Mouse (Mus musculus) forebrain, embryonic 13.5 days (tissue): ENCODE data around the gene Porcn. TPM values are rescaled to one million over a fixed set of nuclear protein-coding genes. Genes with fewer than 3 reads are reported as not detected.

Experiments
- ATAC-seq: fragments of 200-750 bp; cut with Nextera tagmentation; 2 replicates; pipeline ENCODE4 v1.8.0; 2017
- H3K27ac ChIP-seq: fragments of 300-500 bp; sonication (generic); 2 replicates; pipeline ENCODE4 v1.5.1; 2015; ENCODE audit warnings: inconsistent platforms, mild to moderate bottlenecking, moderate library complexity
- H3K27me3 ChIP-seq: fragments of 300-500 bp; sonication (generic); 2 replicates; pipeline ENCODE4 v1.6.1; 2015; ENCODE audit warnings: mild to moderate bottlenecking, inconsistent platforms
- H3K36me3 ChIP-seq: fragments of 300-500 bp; sonication (generic); 2 replicates; pipeline ENCODE4 v1.6.1; 2015; ENCODE audit warnings: mild to moderate bottlenecking, inconsistent platforms; ENCODE audit not compliant: poor library complexity, severe bottlenecking
- H3K4me1 ChIP-seq: fragments of 300-500 bp; sonication (generic); 2 replicates; pipeline ENCODE4 v1.6.1; 2015; ENCODE audit warnings: inconsistent platforms
- H3K4me2 ChIP-seq: fragments of 300-500 bp; sonication (generic); 2 replicates; pipeline ENCODE4 v1.6.1; 2015; ENCODE audit warnings: inconsistent platforms, mild to moderate bottlenecking, moderate library complexity
- H3K4me3 ChIP-seq: fragments of 300-500 bp; sonication (generic); 2 replicates; pipeline ENCODE4 v1.5.1; 2015; ENCODE audit warnings: mild to moderate bottlenecking, inconsistent platforms
- H3K9ac ChIP-seq: fragments of 300-500 bp; sonication (generic); 2 replicates; pipeline ENCODE4 v1.6.1; 2015; ENCODE audit warnings: mild to moderate bottlenecking, inconsistent platforms
- H3K9me3 ChIP-seq: fragments of 300-500 bp; sonication (generic); replicated peaks from 2 replicates; pipeline ENCODE4 v1.6.1; 2016; ENCODE audit warnings: inconsistent platforms
- WGBS: fragments of 180-500 bp; shearing (Covaris S2); methylation state at CpG from one replicate; pipeline ENCODE4 v1.1.7; 2015; 5-methylcytosine and 5-hydroxymethylcytosine counted together
- polyA plus RNA-seq: library from polyadenylated mRNA; unstranded; fragments of >200 nt; fragmentation: Nextera tagmentation; extraction: Ambion mirVana; gene quantifications from 2 replicates; pipeline ENCODE4 v1.2.1, GENCODE M21; 2015

The Porcn gene
- polyA plus RNA-seq, 1 experiment from 2014 or later = 29.1 TPM

GRCm38 (mm10) chrX:8204076-8204475, 2.2 kb downstream of the Porcn start:
- no peak overlapping the region for H3K4me3 ChIP-seq
- no peak overlapping the region for H3K27ac ChIP-seq
- H3K36me3 ChIP-seq = peaks cover 10% of the 10 kb centered on the region; the same call in 1 of the 2 replicates
- H3K9me3 ChIP-seq = no peaks in the 10 kb centered on the region
- 79% methylated on average over 10 of the region's 10 CpGs for WGBS
- no peak for ATAC-seq
- no peak overlapping the region for H3K9ac ChIP-seq
- no peaks in the 10 kb centered on the region for H3K27me3 ChIP-seq
- H3K4me1 ChIP-seq = peaks cover 7% of the 10 kb centered on the region
- H3K4me2 ChIP-seq = no peak overlapping the region

GRCm38 (mm10) chrX:8203105-8203504, 3.2 kb downstream of the Porcn start:
- no peak overlapping the region for H3K4me3 ChIP-seq
- H3K9ac ChIP-seq = no peak overlapping the region
- no peak overlapping the region for H3K27ac ChIP-seq
- no peak overlapping the region for H3K4me2 ChIP-seq
- peaks cover 16% of the 10 kb centered on the region; the same call in 1 of the 2 replicates for H3K36me3 ChIP-seq
- WGBS = 91% methylated on average over 12 of the region's 14 CpGs
- ATAC-seq = no peak
- H3K27me3 ChIP-seq = no peaks in the 10 kb centered on the region
- peaks cover 7% of the 10 kb centered on the region for H3K4me1 ChIP-seq
- H3K9me3 ChIP-seq = no peaks in the 10 kb centered on the region

DNA sequence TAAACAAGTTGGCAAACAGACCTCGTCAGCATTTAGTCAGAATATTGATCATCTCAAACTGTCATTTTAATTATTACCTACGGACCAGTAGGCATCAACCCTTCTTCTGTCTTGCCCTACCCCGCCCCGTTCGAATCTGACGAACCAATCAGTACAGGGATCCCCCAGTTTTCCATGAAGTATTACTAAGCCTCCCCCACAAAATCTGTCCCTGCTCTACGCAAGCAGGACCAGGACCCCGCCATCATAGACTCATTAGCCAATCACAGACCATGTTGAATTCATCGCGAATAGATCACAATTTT, 13.0 kb downstream of the Porcn start, which contains the start of gene Ebp:
TSS of gene Ebp (minus strand) at position 94 of the 305 bp plus-strand sequence.
- Histone ChIP-seq H3K27me3 (no peaks in the 10 kb centered on the region), H3K9ac (peak within 1 kb of the TSS; percentile 68), H3K4me1 (no peaks in the 10 kb centered on the region), H3K4me2 (peak within 1 kb of the TSS; percentile 61), H3K27ac (peak within 1 kb of the TSS; percentile 51; the same call in 1 of the 2 replicates), H3K9me3 (no peaks in the 10 kb centered on the region), H3K4me3 (peak within 1 kb of the TSS; percentile 48), H3K36me3 (no peaks in the 10 kb centered on the region)
- peak; percentile 61 for ATAC-seq
- WGBS = 27% methylated on average over 10 of the region's 10 CpGs

DNA sequence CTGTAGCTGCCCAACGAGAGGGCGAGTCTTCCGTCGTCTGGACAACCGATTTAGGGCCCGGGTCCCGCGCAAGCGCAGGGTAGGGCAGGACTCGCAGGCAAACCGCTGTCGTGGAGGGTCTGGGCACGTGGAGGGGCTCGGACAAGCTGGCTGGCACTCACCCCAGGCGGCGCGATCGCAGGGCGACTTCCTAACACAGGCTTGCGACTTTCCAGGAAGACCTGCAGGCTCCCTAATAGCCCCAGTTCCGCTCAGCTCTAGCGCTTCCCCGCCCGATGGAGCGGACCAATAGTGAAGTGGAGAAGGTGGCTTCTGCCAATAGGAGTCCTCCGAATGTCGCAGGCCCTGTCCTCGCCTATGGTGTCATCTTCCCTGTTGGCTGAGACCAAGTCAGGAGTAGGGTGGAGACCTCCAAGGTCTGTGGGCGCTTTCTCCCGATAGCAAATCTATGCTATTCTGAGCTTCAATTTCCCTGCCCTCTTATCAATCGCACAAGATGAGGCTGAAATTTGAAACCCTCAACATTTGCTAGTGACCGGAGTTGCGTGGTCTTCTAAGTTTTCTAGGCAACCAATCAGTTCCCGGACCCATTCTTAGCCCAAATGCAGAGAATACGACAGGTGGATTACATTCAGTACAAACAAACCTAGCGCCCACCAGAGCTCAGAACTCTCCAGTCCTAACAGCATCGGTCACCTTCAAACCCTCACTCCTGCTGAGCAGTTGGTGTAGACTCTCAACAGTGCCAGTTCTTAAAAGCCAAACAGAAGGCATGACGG, 13.5 kb downstream of the Porcn start:
- Histone ChIP-seq H3K27me3 (no peaks in the 10 kb centered on the region), H3K9me3 (no peaks in the 10 kb centered on the region), H3K4me3 (peak overlapping the region; percentile 48), H3K27ac (peak overlapping the region; percentile 51; the same call in 1 of the 2 replicates), H3K4me1 (no peaks in the 10 kb centered on the region), H3K4me2 (peak overlapping the region; percentile 61), H3K36me3 (no peaks in the 10 kb centered on the region), H3K9ac (peak overlapping the region; percentile 68)
- WGBS = 16% methylated on average over 38 of the region's 38 CpGs
- peak; percentile 97 for ATAC-seq

GRCm38 (mm10) chrX:8192126-8192639, 14.1 kb downstream of the Porcn start:
- no peaks in the 10 kb centered on the region for H3K36me3 ChIP-seq
- 14% methylated on average over 13 of the region's 13 CpGs for WGBS

DNA sequence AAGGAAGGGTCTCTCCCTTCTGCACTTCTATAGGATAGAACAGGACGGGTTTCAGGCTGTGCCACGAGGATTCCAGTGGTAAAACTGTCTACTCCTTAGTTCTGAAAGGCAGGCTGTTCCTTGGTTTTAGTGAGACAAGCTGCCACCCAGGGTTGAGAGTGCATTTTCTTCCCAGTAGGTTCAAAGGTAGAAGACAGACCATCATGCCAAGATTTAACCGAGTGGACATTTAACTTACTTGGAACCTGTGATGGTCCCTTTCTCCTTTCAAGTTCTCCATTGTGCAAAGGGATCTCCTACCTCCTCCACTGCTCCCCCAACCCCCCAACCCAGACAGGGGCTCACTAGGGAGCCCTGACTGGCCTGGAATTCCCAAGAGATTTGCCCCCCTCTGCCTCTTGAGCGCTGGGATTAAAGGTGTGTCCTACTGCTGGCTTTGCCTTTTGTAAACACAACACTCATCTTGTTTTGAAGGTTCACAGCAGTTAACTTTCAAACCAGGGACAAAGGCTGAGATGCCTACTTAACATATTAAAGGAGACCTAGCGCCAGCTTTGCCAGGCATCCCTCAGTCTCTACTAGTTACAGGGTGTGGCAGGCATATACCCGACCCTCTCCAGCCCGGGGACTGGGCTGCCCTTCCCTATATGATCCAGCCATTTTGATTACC, 23.3 kb downstream of the Porcn start:
- Histone ChIP-seq H3K27ac (no peak overlapping the region), H3K4me2 (no peak overlapping the region), H3K27me3 (no peaks in the 10 kb centered on the region), H3K4me1 (no peaks in the 10 kb centered on the region), H3K36me3 (0 out of 2 replicates have a peak, but pooled peaks cover 3% of the 10 kb centered on the region), H3K4me3 (no peak overlapping the region), H3K9ac (no peak overlapping the region), H3K9me3 (no peaks in the 10 kb centered on the region)
- ATAC-seq = no peak
- WGBS = 24% methylated on average over 7 of the region's 7 CpGs

More at GRCm38 (mm10) chrX:8192126-8192639, 14.1 kb downstream of the Porcn start:
- Histone ChIP-seq H3K9me3 (no peaks in the 10 kb centered on the region), H3K9ac (peak overlapping the region; percentile 68), H3K4me1 (no peaks in the 10 kb centered on the region), H3K4me3 (peak overlapping the region; percentile 48), H3K4me2 (peak overlapping the region; percentile 61), H3K27me3 (no peaks in the 10 kb centered on the region), H3K27ac (peak overlapping the region; percentile 51; the same call in 1 of the 2 replicates)
- ATAC-seq = no peak

DNA sequence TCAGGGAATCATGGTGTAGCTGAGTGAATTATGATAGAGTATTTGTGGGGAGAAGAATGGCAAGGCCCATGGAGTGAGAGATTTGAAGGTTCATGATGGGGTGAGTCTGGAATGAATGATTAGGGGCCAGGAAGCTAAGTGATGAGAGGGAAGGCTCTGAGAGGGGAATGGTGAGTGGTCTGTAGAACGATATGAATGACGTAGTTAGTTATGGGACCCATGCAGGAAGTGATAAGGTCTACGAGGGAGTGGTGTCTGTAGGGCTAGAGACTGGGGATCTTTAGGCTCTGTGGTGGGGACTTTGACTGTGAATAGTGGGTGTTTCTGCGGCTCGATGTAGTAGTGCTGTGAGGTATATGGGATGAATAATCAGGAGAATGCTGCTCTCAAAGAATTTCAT, 26.7 kb downstream of the Porcn start:
- H3K9ac ChIP-seq = no peak overlapping the region
- H3K4me1 ChIP-seq = peaks cover 4% of the 10 kb centered on the region
- no peak overlapping the region for H3K27ac ChIP-seq
- H3K27me3 ChIP-seq = no peaks in the 10 kb centered on the region
- WGBS = 90% methylated on average over 5 of the region's 5 CpGs
- no peaks in the 10 kb centered on the region for H3K9me3 ChIP-seq
- no peak overlapping the region for H3K4me3 ChIP-seq
- H3K36me3 ChIP-seq = no peaks in the 10 kb centered on the region
- no peak overlapping the region for H3K4me2 ChIP-seq
- no peak for ATAC-seq

DNA sequence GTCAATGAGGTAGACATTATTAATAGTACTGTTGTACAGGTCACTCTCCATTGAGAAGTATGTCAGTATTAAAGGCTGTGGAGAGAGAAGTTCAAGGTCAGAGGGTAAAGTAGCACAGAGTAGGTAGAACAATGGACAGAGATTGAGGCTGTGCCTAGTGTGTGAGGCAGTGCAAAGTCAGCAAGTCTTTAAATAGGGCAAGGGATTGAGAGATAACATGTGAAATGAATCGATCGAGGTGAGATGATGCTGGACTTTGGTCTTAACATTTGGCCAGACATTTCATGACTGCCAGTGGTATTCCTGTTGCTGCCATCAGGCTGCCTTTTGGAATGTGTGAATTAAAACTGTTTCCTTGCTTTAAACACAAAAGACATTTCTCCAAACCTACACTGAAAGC, 27.5 kb downstream of the Porcn start:
- ATAC-seq = no peak
- peaks cover 4% of the 10 kb centered on the region for H3K4me1 ChIP-seq
- no peak overlapping the region for H3K27ac ChIP-seq
- H3K36me3 ChIP-seq = no peaks in the 10 kb centered on the region
- H3K4me2 ChIP-seq = no peak overlapping the region
- H3K27me3 ChIP-seq = no peaks in the 10 kb centered on the region
- H3K9ac ChIP-seq = no peak overlapping the region
- no peak overlapping the region for H3K4me3 ChIP-seq
- H3K9me3 ChIP-seq = no peaks in the 10 kb centered on the region
- WGBS = 89% methylated on average over 2 of the region's 2 CpGs

GRCm38 (mm10) chrX:8175504-8176385, 30.6 kb downstream of the Porcn start, which contains the start of gene Tbc1d25:
TSS of gene Tbc1d25 (minus strand) at chrX:8176181.
- 17% methylated on average over 50 of the region's 56 CpGs for WGBS
- Histone ChIP-seq H3K4me1 (peaks cover 4% of the 10 kb centered on the region), H3K27me3 (no peaks in the 10 kb centered on the region), H3K4me3 (peak within 1 kb of the TSS; percentile 58), H3K4me2 (peak within 1 kb of the TSS; percentile 56), H3K9me3 (no peaks in the 10 kb centered on the region), H3K36me3 (0 out of 2 replicates have a peak, but pooled peaks cover 6% of the 10 kb centered on the region), H3K27ac (no peak within 1 kb of the TSS), H3K9ac (peak within 1 kb of the TSS; percentile 68)
- peak; percentile 97 for ATAC-seq

- Histone ChIP-seq H3K27ac (no peak overlapping the region), H3K9ac (peak overlapping the region; percentile 68), H3K27me3 (no peaks in the 10 kb centered on the region), H3K4me1 (peaks cover 4% of the 10 kb centered on the region), H3K4me2 (peak overlapping the region; percentile 56), H3K36me3 (0 out of 2 replicates have a peak, but pooled peaks cover 7% of the 10 kb centered on the region), H3K4me3 (peak overlapping the region; percentile 58), H3K9me3 (no peaks in the 10 kb centered on the region)
- ATAC-seq = no peak
- WGBS = 9% methylated on average over 4 of the region's 4 CpGs
Observed at GRCm38 (mm10) chrX:8175169-8175503, 31.2 kb downstream of the Porcn start.

- no peaks in the 10 kb centered on the region for H3K9me3 ChIP-seq
- ATAC-seq = no peak
- no peaks in the 10 kb centered on the region for H3K27me3 ChIP-seq
- H3K27ac ChIP-seq = no peak overlapping the region
- 85% methylated on average over 10 of the region's 10 CpGs for WGBS
- no peak overlapping the region for H3K4me3 ChIP-seq
- H3K36me3 ChIP-seq = peaks cover 12% of the 10 kb centered on the region; the same call in 1 of the 2 replicates
- H3K4me1 ChIP-seq = no peaks in the 10 kb centered on the region
- no peak overlapping the region for H3K9ac ChIP-seq
- H3K4me2 ChIP-seq = no peak overlapping the region
Observed at GRCm38 (mm10) chrX:8167716-8168647, 38.3 kb downstream of the Porcn start.
